Mouse (Mus musculus) thymus, adult 18-20 months (tissue): ENCODE measurements at regions not wholly inside any gene's neighbourhood (a gene's known extent, or its start where the extent isn't known, plus 50 kb on each side); places are given as distances from the start of the nearest gene placed in this dataset.
"Not testable (repeated sequence)": the region's sequence is repeated elsewhere in the genome, so short reads cannot be mapped to it uniquely, and the experiment has no call there.

Experiments
- DNase-seq, 2 experiments: peaks; one replicate each; pipeline ENCODE4 v3.0.0; 2022; ENCODE audit warnings: mixed read lengths in 2 of 2

- not testable (repeated sequence) for DNase-seq
Measured at GRCm38 (mm10) chr12:21680026-21680425, 262.6 kb upstream of the Ywhaq start.

GRCm38 (mm10) chr12:21649381-21649780, 231.9 kb upstream of the Ywhaq start:
- DNase-seq: not testable (repeated sequence)

GRCm38 (mm10) chr12:21613781-21614180, 196.3 kb upstream of the Ywhaq start:
- not testable (repeated sequence) for DNase-seq

GRCm38 (mm10) chr12:21568415-21569040, 151.1 kb upstream of the Ywhaq start:
- DNase-seq: no peak

GRCm38 (mm10) chr12:21543962-21544361, 126.5 kb upstream of the Ywhaq start:
- DNase-seq: not testable (repeated sequence)

- peak; percentile 34 to 39 for DNase-seq
Measured at GRCm38 (mm10) chr12:21543153-21543894, 125.9 kb upstream of the Ywhaq start.

- DNase-seq: no peak
Measured at GRCm38 (mm10) chr12:21531766-21532165, 114.3 kb upstream of the Ywhaq start.

GRCm38 (mm10) chr12:21529367-21529766, 111.9 kb upstream of the Ywhaq start:
- not testable (repeated sequence) for DNase-seq

- not testable (repeated sequence) for DNase-seq
Measured at GRCm38 (mm10) chr12:21527336-21527735, 109.9 kb upstream of the Ywhaq start.

- DNase-seq: not testable (repeated sequence)
Measured at GRCm38 (mm10) chr12:21526906-21527305, 109.5 kb upstream of the Ywhaq start.

GRCm38 (mm10) chr12:21525567-21525966, 108.1 kb upstream of the Ywhaq start:
- DNase-seq: not testable (repeated sequence)

GRCm38 (mm10) chr12:21522621-21523020, 105.2 kb upstream of the Ywhaq start:
- DNase-seq: no peak

- no peak for DNase-seq
Measured at GRCm38 (mm10) chr12:21519058-21519457, 101.6 kb upstream of the Ywhaq start.

- no peak for DNase-seq
Measured at GRCm38 (mm10) chr12:21512736-21513135, 95.3 kb upstream of the Ywhaq start.

- no peak for DNase-seq
Measured at GRCm38 (mm10) chr12:21511043-21511665, 93.7 kb upstream of the Ywhaq start.

- no peak for DNase-seq
Measured at GRCm38 (mm10) chr12:21507080-21507479, 89.6 kb upstream of the Ywhaq start.

- DNase-seq: no peak
Measured at GRCm38 (mm10) chr12:21505731-21506368, 88.4 kb upstream of the Ywhaq start.

GRCm38 (mm10) chr12:21503250-21503649, 85.8 kb upstream of the Ywhaq start:
- DNase-seq: no peak

- no peak for DNase-seq
Measured at GRCm38 (mm10) chr12:21496974-21497373, 79.5 kb upstream of the Ywhaq start.

- no peak for DNase-seq
Measured at GRCm38 (mm10) chr12:21495511-21495910, 78.1 kb upstream of the Ywhaq start.

- DNase-seq: no peak
Measured at GRCm38 (mm10) chr12:21493471-21493870, 76.0 kb upstream of the Ywhaq start.

- DNase-seq: no peak
Measured at GRCm38 (mm10) chr12:21492549-21493291, 75.3 kb upstream of the Ywhaq start.

- no peak for DNase-seq
Measured at GRCm38 (mm10) chr12:21481644-21482043, 64.2 kb upstream of the Ywhaq start.
